Mouse (Mus musculus) embryo, embryonic 10 days (tissue): ENCODE measurements around the gene Stx6.

ENCODE experiments used
- DNase-seq: peaks from one replicate; pipeline ENCODE4 v3.0.0-alpha.2; 2015; ENCODE audit warnings: low spot score

The Stx6 gene

GRCm38 (mm10) chr1:155235641-155236040 lies 77.1 kb downstream of the Stx6 start:
- no peak for DNase-seq

- DNase-seq: no peak
Observed at GRCm38 (mm10) chr1:155236306-155237024, 78.0 kb downstream of the Stx6 start.

GRCm38 (mm10) chr1:155237390-155237789 lies 78.9 kb downstream of the Stx6 start:
- DNase-seq: no peak

GRCm38 (mm10) chr1:155238126-155238525 lies 79.6 kb downstream of the Stx6 start:
- DNase-seq: no peak

- DNase-seq: no peak
Observed at GRCm38 (mm10) chr1:155239169-155239568, 80.7 kb downstream of the Stx6 start.

- DNase-seq: no peak
Observed at GRCm38 (mm10) chr1:155239962-155240717, 81.6 kb downstream of the Stx6 start.

GRCm38 (mm10) chr1:155241701-155242487 lies 83.4 kb downstream of the Stx6 start:
- DNase-seq: no peak

- DNase-seq: no peak
Observed at GRCm38 (mm10) chr1:155242488-155242745, 83.9 kb downstream of the Stx6 start.

GRCm38 (mm10) chr1:155243797-155244770 lies 85.6 kb downstream of the Stx6 start, which contains the start of gene BC034090:
TSS of gene BC034090 (minus strand) at chr1:155244444.
- DNase-seq: peak; percentile 68

GRCm38 (mm10) chr1:155244771-155245211 lies 86.3 kb downstream of the Stx6 start:
- peak; percentile 37 for DNase-seq

GRCm38 (mm10) chr1:155245516-155245915 lies 87.0 kb downstream of the Stx6 start:
- no peak for DNase-seq

- DNase-seq: no peak
Observed at GRCm38 (mm10) chr1:155247441-155247840, 88.9 kb downstream of the Stx6 start.

- no peak for DNase-seq
Observed at GRCm38 (mm10) chr1:155248041-155248440, 89.5 kb downstream of the Stx6 start.

- DNase-seq: no peak
Observed at GRCm38 (mm10) chr1:155249896-155250295, 91.4 kb downstream of the Stx6 start.

- no peak for DNase-seq
Observed at GRCm38 (mm10) chr1:155250531-155251135, 92.1 kb downstream of the Stx6 start.

- DNase-seq: no peak
Observed at GRCm38 (mm10) chr1:155251596-155251995, 93.1 kb downstream of the Stx6 start.

- no peak for DNase-seq
Observed at GRCm38 (mm10) chr1:155252631-155253121, 94.2 kb downstream of the Stx6 start.

GRCm38 (mm10) chr1:155253126-155253525 lies 94.6 kb downstream of the Stx6 start:
- no peak for DNase-seq

- no peak for DNase-seq
Observed at GRCm38 (mm10) chr1:155254309-155254708, 95.8 kb downstream of the Stx6 start.
